In genomic region chr1:33900175-33900574, GRCm38 (mm10) we compare ENCODE assay signal across 19 mouse cellular contexts. TPM values are rescaled to one million over a fixed set of nuclear protein-coding genes. Genes with fewer than 3 reads are reported as not detected.
A peak's percentile ranks its signal among the peaks of the same experiment; 100 is the strongest.
DNase-seq lines count a peak whose midpoint lies in the region; ATAC-seq lines count a peak whose summit lies in the region.
"Had no signal": no experiment of that assay in that cellular context is flagged by ENCODE, and none has a peak within 500 bp of the region (broad histone marks: within the 10 kb centered on the region; RNA-seq: fewer than 3 reads in every experiment).

No protein-coding gene starts in this region.

- no peaks in the 10 kb centered on the region for H3K4me1 ChIP-seq in forebrain, embryonic 10.5 days
- H3K4me1 ChIP-seq: limb, embryonic 13.5 days; liver, embryonic 15.5 days; midbrain, embryonic 12.5 days; neural tube, embryonic 12.5 days had no signal

- ATAC-seq in frontal cortex, adult (ENCODE audit: low TSS enrichment) = peak; percentile 55; the same call in 1 of the 2 replicates
- ATAC-seq: forebrain, embryonic 15.5 days; hindbrain, embryonic 16.5 days; intestine, postnatal 0 days had no signal

- no peak overlapping the region for H3K4me3 ChIP-seq in forebrain, embryonic 10.5 days
- H3K4me3 ChIP-seq: forebrain, embryonic 15.5 days; limb, embryonic 13.5 days; liver, embryonic 15.5 days; midbrain, embryonic 12.5 days; neural tube, embryonic 12.5 days had no signal

- no peak for DNase-seq in frontal cortex, postnatal 36 days (ENCODE audit: low spot score in 2 of 2)
- DNase-seq in right cerebral cortex, adult 2 months (ENCODE audit: low spot score in 2 of 2) = peak; percentile 38 to 52
- no peak for DNase-seq in right cerebral cortex, postnatal 25 days
- DNase-seq in adipocyte (ENCODE audit: low spot score) = peak; percentile 35
- DNase-seq in gastrocnemius, postnatal 25 days = no peak
- DNase-seq in forebrain, embryonic 10.5 days (ENCODE audit: extremely low spot score, low spot score) = no peak
- DNase-seq: cerebellum, adult 8-10 months; spleen, adult 18-20 months; thymus, postnatal 4 days had no signal

- H3K9me3 ChIP-seq in forebrain, embryonic 10.5 days = no peaks in the 10 kb centered on the region
- H3K9me3 ChIP-seq: forebrain, embryonic 15.5 days; limb, embryonic 13.5 days; liver, embryonic 15.5 days; midbrain, embryonic 12.5 days; neural tube, embryonic 12.5 days had no signal

- no peaks in the 10 kb centered on the region for H3K36me3 ChIP-seq in forebrain, embryonic 10.5 days (replicated peaks)
- H3K36me3 ChIP-seq: forebrain, embryonic 15.5 days; limb, embryonic 13.5 days; liver, embryonic 15.5 days; midbrain, embryonic 12.5 days; neural tube, embryonic 12.5 days had no signal

- 94% methylated on average over 8 of the region's 8 CpGs for WGBS in forebrain, embryonic 10.5 days

- H3K27me3 ChIP-seq in forebrain, embryonic 10.5 days (ENCODE audit: poor library complexity, severe bottlenecking) = peaks cover 13% of the 10 kb centered on the region
- H3K27me3 ChIP-seq: forebrain, embryonic 15.5 days; neural tube, embryonic 12.5 days had no signal

- H3K27ac ChIP-seq in forebrain, embryonic 10.5 days = no peak overlapping the region
- H3K27ac ChIP-seq: forebrain, embryonic 15.5 days; limb, embryonic 13.5 days; liver, embryonic 15.5 days; midbrain, embryonic 12.5 days; neural tube, embryonic 12.5 days had no signal

RNA-seq across cellular contexts. Expression of gene Bend6, which starts 7.4 kb away (rescaled TPM):
- total RNA-seq in gastrocnemius, postnatal 25 days (2021) = 1 to 10 TPM; 1.0 to 1.3 TPM
- polyA plus RNA-seq in forebrain, embryonic 10.5 days (2016; fragmentation: Nextera tagmentation; extraction: Ambion mirVana) = 1.5 and 2.0 TPM in 2 replicates
- total RNA-seq: hematopoietic stem cell, adult 5-6 weeks; megakaryocyte progenitor cell, adult 5-6 weeks had no signal

RNA-seq across cellular contexts. Expression of gene Dst, which starts 7.8 kb away (rescaled TPM):
- 100 to 1,000 TPM; 184 to 215 TPM for total RNA-seq in gastrocnemius, postnatal 25 days (2021)
- polyA plus RNA-seq in forebrain, embryonic 10.5 days (2016; fragmentation: Nextera tagmentation; extraction: Ambion mirVana) = 11.3 and 11.9 TPM in 2 replicates

Comparison
In these comparisons a context has a peak if more than half of its experiments do, and no peak if none do; other contexts are left out.
1. DNase-seq: peak in right cerebral cortex, adult 2 months (2 of 2) and adipocyte (single experiment); none in frontal cortex, postnatal 36 days (0 of 2), right cerebral cortex, postnatal 25 days (single experiment), gastrocnemius, postnatal 25 days (single experiment) and forebrain, embryonic 10.5 days (single experiment).